Mouse (Mus musculus): ENCODE results near the gene Hgfac. TPM values are rescaled to one million over a fixed set of nuclear protein-coding genes. Genes with fewer than 3 reads are reported as not detected.

Gene Hgfac
- polyA plus RNA-seq, 1 experiment from 2014 or later = 5.5 TPM

DNA sequence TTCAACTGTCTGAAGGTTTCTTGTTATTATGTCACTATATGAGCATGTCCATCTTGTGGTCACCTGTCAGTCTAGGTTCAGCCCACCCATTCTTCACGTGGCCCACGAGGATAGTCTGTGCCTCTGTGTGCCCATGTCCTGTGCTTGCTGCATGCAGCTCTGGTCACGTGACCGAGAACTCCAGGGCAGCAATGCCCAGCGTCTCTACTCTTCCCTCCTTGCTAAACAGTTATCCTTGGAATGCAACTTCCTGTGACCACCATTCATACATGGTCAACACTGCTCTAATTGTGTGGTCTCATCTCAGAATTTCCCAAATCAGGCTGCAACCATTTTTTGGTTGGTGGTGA, 48.3 kb downstream of the Hgfac start:
- ATAC-seq (no peak), DNase-seq (ENCODE audit: low read depth, low spot score) (no peak)
- TF ChIP-seq CTCF (IDR thresholded peaks at IDR 0.05) = no peak
- in situ Hi-C loops (cut with MboI; ENCODE audit: low pct_unique_long_range_greater_than_20kb) = no loop called here
- no peaks in the 10 kb centered on the region for H3K27me3 ChIP-seq
- ChIA-PET POLR2A (no interaction called here), CTCF (interaction anchor here (0.7 to 3.7 kb wide), 11 partner anchors 10 to 171 kb away, joined by 3 to 25 read pairs (median 6); no protein-coding TSS in a partner anchor)

DNA sequence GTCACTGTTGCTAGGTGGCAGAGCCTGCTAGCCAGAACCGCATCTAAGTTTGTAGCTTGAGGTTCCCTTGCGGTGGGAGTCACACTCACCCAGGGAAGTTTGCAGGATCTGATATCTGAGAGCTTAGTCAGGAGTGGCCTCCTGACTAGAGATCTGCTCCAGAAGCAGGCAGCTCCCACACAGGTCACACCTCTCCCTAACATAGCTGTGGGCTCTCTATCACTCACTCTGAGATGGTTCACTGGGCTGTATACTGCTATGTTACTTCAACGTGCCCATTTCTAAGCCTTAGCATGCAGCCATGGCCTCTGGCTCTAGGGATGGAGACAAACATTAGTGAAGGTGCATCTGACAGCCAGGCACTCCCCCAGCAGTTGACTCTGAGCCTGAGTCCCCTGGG, 50.3 kb downstream of the Hgfac start:
- POLR2A ChIA-PET = interaction anchor here (0.6 kb wide), 1 partner anchor 50 kb away, joined by 3 read pairs; the partner anchor contains the start of gene Hgfac
- CTCF ChIA-PET = no interaction called here

More for the DNA sequence above, 50.3 kb downstream of the Hgfac start:
- H3K27me3 ChIP-seq = no peaks in the 10 kb centered on the region
- TF ChIP-seq CTCF (IDR thresholded peaks at IDR 0.05) = no peak
- in situ Hi-C loops (cut with MboI; ENCODE audit: low pct_unique_long_range_greater_than_20kb) = loop anchor here (5.0 kb wide), 2 partner anchors 39 to 104 kb away; no protein-coding TSS in a partner anchor
- no peak for ATAC-seq
- DNase-seq (ENCODE audit: low read depth, low spot score) = no peak

Other genes with a start within 250 kb of the Hgfac start
- gene Msantd1, start 133.5 kb upstream of the Hgfac start, polyA plus RNA-seq (2021) = 1.8 TPM
- gene Rgs12, start 92.1 kb upstream of the Hgfac start, polyA plus RNA-seq (2021) = 19.4 TPM
- 1.7 TPM for gene Dok7, start 15.3 kb downstream of the Hgfac start, polyA plus RNA-seq (2021)
- 161 TPM for gene Lrpap1, start 64.3 kb downstream of the Hgfac start, polyA plus RNA-seq (2021)
- gene Adra2c, start 236.8 kb downstream of the Hgfac start, polyA plus RNA-seq (2021) = 0.01 TPM